Mouse (Mus musculus): ENCODE data around the gene H2-DMb1.

The H2-DMb1 gene

GRCm38 (mm10) chr17:34194723-34195122 lies 41.9 kb downstream of the H2-DMb1 start:
- DNase-seq (ENCODE audit: low spot score in 2 of 2) = no peak

GRCm38 (mm10) chr17:34196491-34196890 lies 43.6 kb downstream of the H2-DMb1 start:
- no peak for DNase-seq (ENCODE audit: low spot score in 2 of 2)

GRCm38 (mm10) chr17:34196941-34197894 lies 44.3 kb downstream of the H2-DMb1 start, which contains the start of gene Psmb8:
Psmb8 (plus strand) TSS chr17:34197721.
- DNase-seq (ENCODE audit: low spot score in 2 of 2) = peak; percentile 79 to 83

DNA sequence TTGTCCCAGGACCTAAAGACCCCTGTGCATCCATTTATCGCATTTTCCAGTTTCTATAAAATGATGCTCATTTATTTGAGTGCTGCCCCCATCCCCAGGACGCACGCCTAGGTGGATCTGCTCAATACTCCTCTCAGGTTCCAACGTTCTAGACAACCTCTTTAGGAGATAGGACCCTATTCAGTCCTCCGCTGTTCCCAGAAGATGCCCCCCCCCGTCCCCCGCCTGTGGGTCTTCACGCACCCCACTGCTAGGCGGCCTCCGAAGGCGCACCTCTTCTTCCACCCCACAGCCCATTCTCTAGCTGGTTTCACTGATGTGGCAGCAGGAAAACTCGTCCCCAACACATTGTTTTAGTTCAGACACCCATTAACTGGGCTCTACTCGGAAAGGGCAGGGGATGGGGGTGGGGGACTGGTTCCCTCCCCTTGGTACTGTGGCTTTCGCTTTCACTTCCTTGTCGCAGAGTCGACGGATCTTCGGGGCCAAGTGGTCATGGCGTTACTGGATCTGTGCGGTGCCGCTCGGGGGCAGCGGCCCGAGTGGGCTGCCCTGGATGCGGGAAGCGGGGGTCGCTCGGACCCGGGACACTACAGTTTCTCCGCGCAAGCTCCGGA lies 45.1 kb downstream of the H2-DMb1 start:
- no peak for DNase-seq (ENCODE audit: low spot score in 2 of 2)

DNA sequence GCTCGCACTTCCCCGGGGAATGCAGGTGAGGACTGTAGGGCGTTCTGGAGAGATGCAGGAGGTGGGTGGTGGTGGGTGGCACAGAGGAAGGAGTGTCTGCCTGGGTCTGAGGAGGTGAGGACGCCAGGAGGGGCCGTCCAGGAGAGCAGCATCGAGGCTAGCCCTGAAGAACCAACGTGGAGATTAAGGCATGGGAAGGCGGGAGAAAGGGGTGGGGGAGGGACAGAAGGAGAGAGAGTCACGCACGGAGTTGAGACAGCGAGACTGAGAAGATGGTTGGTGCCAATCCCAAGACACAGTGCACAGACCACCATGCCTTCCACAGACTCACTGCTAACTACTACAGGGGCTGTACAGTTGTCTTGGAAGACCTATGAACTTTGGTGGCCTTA lies 45.6 kb downstream of the H2-DMb1 start:
- no peak for DNase-seq (ENCODE audit: low spot score in 2 of 2)

GRCm38 (mm10) chr17:34199050-34199619 lies 46.3 kb downstream of the H2-DMb1 start:
- no peak for DNase-seq (ENCODE audit: low spot score in 2 of 2)

DNA sequence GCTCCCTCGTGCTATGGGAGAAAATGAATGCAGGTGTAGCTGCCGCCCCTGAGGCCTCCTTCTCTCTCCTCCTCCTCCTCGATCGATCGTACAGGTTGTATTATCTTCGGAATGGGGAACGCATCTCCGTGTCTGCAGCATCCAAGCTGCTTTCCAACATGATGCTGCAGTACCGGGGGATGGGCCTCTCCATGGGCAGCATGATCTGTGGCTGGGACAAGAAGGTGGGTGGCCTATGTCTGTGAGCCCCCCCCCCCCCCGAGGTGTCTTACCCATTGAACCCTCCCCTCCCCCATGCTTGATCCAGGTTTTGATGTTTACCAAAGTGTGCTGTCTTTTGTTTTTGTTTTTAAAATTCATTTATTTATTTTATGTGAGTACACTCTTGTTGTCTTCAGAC lies 47.2 kb downstream of the H2-DMb1 start:
- DNase-seq (ENCODE audit: low spot score in 2 of 2) = no peak

DNA sequence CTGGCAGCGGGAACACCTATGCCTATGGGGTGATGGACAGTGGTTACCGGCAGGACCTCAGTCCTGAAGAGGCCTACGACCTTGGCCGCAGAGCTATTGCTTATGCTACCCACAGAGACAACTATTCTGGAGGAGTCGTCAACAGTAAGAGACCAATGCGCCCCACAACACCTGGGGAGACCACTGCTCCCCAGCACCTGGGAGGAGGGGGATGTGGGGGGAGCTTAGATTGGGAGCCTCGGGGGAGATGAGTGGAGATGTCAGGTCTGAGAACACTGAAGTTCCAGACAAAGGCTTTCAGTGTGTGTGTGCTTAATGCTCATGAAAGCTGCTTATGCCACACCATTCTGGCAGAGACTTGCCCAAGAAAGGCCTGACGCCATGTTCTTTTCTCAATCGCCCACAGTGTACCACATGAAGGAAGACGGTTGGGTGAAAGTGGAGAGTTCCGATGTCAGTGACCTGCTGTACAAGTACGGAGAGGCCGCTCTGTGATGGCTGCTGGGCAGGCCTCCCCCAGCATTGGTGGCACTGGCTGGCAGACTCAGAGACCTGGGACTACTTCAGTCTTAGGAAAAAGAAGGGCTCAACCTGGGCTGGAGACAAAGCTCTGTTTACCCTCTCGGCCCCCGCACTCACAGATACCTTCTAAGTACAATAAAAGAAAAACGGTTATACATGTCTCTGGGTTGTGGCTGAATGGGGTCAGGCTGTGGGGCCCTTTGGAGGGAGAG lies 48.1 kb downstream of the H2-DMb1 start:
- DNase-seq (ENCODE audit: low spot score in 2 of 2) = no peak

GRCm38 (mm10) chr17:34201506-34202055 lies 48.7 kb downstream of the H2-DMb1 start:
- no peak for DNase-seq (ENCODE audit: low spot score in 2 of 2)

- no peak for DNase-seq (ENCODE audit: low spot score in 2 of 2)
Measured at GRCm38 (mm10) chr17:34202760-34203442, 50.0 kb downstream of the H2-DMb1 start.

- DNase-seq (ENCODE audit: low spot score in 2 of 2) = no peak
Measured at GRCm38 (mm10) chr17:34203444-34203843, 50.6 kb downstream of the H2-DMb1 start, which contains the start of gene Tap2. Tap2 (plus strand) TSS chr17:34203527.

DNA sequence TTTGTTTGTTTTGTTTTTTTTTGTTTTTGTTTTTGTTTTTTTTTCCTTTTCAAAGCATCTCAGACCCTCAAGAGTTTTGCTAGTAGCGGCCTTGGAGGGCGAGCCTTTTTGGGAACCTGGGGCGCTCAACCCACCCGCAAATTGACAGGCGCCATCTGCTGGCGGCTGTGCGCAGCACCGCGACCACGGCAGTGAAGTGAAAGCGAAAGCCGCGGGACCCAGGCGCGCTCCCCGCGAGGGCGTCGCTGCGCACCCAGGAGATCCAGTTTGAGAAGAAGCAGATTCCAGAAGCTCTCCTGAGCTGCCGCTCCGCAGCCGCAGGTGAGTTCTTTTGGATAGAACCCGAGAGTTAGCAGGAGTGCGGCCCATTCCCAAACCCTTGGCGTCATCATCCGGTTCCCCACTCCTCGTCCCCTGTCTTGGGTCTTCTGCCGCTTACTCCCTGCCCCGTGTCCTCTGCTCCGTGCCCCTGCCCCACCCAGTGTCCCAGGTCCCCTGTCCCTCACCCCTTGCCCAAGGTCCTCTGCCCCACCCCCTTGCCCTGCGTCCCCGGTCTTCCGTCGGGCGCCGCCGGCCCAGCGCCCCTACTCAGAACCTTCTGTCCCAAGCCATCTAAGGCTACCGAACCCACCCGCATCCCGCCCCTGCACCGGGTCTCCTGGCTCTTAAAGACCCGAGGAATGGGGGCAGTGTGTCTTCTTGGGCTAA lies 51.6 kb downstream of the H2-DMb1 start:
- peak in 1 of 2 experiments; percentile 81 for DNase-seq (ENCODE audit: low spot score in 2 of 2)

DNA sequence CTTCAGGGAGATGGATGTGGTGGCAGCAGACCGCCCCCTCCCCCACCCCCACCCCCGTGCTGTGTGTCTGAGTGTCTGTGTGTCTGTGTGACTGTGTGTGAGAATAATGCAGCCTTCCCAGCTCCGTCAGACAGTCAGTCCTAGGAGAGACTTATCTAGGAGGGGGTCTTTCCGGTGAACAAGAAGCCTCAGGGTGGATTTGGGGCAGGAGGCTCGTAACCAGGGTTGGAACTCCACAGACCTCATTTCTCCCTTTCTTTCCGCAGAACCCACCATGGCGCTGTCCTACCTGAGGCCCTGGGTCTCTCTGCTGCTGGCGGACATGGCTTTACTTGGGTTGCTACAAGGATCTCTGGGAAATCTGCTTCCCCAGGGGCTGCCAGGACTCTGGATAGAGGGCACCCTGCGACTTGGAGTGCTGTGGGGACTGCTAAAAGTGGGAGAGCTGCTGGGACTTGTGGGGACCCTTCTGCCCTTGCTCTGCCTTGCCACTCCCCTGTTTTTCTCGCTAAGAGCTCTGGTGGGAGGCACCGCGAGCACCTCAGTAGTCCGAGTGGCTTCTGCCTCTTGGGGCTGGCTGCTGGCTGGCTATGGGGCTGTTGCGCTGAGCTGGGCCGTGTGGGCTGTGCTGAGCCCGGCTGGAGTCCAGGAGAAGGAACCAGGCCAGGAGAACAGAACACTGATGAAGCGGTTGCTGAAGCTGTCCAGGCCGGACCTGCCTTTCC lies 52.3 kb downstream of the H2-DMb1 start:
- no peak for DNase-seq (ENCODE audit: low spot score in 2 of 2)

- DNase-seq (ENCODE audit: low spot score in 2 of 2) = no peak
Measured at GRCm38 (mm10) chr17:34205746-34206176, 52.9 kb downstream of the H2-DMb1 start.

DNA sequence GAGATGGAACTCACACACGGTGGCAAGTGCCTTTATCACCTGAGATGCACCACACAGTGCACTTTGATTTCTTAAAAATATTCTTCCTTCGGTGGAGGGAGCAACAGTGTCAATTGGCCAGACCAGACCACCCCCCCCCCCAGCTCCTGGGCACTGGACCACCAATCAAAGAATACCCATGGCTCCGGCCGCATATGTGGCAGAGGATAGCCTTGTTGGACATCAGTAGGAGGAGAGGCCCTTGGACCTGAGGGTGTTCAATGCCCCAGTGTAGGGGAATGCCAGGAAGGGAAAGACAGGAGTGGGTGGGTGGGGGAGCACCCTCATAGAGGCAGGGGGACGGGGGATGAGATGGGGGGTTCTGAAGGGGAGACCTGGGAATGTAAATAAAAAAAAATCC lies 53.9 kb downstream of the H2-DMb1 start:
- DNase-seq (ENCODE audit: low spot score in 2 of 2) = no peak

GRCm38 (mm10) chr17:34207456-34207855 lies 54.6 kb downstream of the H2-DMb1 start:
- DNase-seq (ENCODE audit: low spot score in 2 of 2) = no peak

GRCm38 (mm10) chr17:34207866-34208265 lies 55.0 kb downstream of the H2-DMb1 start:
- no peak for DNase-seq (ENCODE audit: low spot score in 2 of 2)

DNA sequence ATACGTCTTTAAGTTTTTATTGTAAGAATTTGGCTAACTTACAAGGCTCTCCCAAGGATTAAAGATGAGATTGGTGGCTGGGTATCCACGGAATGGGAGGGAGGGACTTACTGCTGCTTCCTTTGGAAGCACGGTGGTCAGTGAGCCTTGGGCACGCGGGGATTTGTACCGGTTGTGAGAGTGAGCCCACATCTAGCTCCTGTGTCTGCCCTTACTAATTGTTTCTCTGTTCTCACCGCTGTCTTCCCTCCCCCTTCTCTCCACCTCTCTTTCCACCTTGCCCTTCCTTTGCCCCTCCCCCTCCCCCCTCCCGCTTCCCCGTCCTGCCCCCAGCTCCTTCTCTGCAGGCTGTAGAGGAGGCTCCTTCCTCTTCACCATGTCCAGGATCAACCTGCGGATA lies 55.5 kb downstream of the H2-DMb1 start:
- DNase-seq (ENCODE audit: low spot score in 2 of 2) = no peak

GRCm38 (mm10) chr17:34209680-34210079 lies 56.8 kb downstream of the H2-DMb1 start:
- no peak for DNase-seq (ENCODE audit: low spot score in 2 of 2)
